Comparison of ENCODE assay signal across 8 mouse cellular contexts in the genomic region with DNA sequence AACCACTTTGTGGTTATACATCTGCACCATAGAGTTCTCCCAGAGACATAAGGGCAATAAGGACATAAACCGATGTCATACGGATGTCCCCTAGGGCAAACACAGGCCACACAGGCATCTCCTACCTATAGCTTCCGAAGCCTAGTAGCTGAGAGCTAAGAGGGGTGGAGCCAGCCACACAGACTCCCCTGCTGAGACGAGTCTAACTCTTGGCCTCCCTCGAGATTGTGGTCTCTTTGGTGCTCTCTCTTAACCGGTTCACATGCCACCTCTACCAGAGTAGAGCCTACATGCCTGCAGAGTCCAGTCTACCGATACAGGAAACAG. TPM values are rescaled to one million over a fixed set of nuclear protein-coding genes. Genes with fewer than 3 reads are reported as not detected.
DNase-seq lines count a peak whose midpoint lies in the region; ATAC-seq and TF ChIP-seq lines count a peak whose summit lies in the region.

No protein-coding gene starts in this region.

- no peak for TF ChIP-seq CTCF in lung, embryonic 14.5 days (IDR thresholded peaks at IDR 0.05; ENCODE audit: low read depth)
- no peak for TF ChIP-seq CTCF in olfactory bulb, adult 2 months (IDR thresholded peaks at IDR 0.05; ENCODE audit: insufficient read depth, low read depth, low read length)

- 0 out of 2 replicates have a peak, but pooled peaks cover 3% of the 10 kb centered on the region for H3K4me1 ChIP-seq in lung, embryonic 14.5 days (ENCODE audit: insufficient read depth)
- H3K4me1 ChIP-seq in embryonic facial prominence, embryonic 12.5 days: peaks cover 14% of the 10 kb centered on the region
- peaks cover 15% of the 10 kb centered on the region for H3K4me1 ChIP-seq in limb, embryonic 13.5 days
- peaks cover 7% of the 10 kb centered on the region for H3K4me1 ChIP-seq in olfactory bulb, adult 2 months (ENCODE audit: control insufficient read depth, insufficient read depth, low read length)

- TF ChIP-seq POLR2A in olfactory bulb, adult 2 months (IDR thresholded peaks at IDR 0.05; ENCODE audit: insufficient read depth, low read depth, low read length): no peak

- no peaks in the 10 kb centered on the region for H3K9me3 ChIP-seq in lung, embryonic 14.5 days (ENCODE audit: low read depth, low read length)
- no peaks in the 10 kb centered on the region for H3K9me3 ChIP-seq in embryonic facial prominence, embryonic 12.5 days
- H3K9me3 ChIP-seq in limb, embryonic 13.5 days: no peaks in the 10 kb centered on the region

- H3K4me3 ChIP-seq in lung, embryonic 14.5 days (ENCODE audit: low read depth, low read length): peak overlapping the region; percentile 80
- peak overlapping the region; percentile 67 for H3K4me3 ChIP-seq in embryonic facial prominence, embryonic 12.5 days
- H3K4me3 ChIP-seq in limb, embryonic 13.5 days: peak overlapping the region; percentile 82
- peak overlapping the region; percentile 74 for H3K4me3 ChIP-seq in olfactory bulb, adult 2 months (ENCODE audit: insufficient read depth, low read depth, low read length)

- H3K4me2 ChIP-seq in lung, embryonic 14.5 days: peak overlapping the region; percentile 98
- peak overlapping the region; percentile 87 for H3K4me2 ChIP-seq in embryonic facial prominence, embryonic 12.5 days (replicated peaks)
- peak overlapping the region; percentile 99 for H3K4me2 ChIP-seq in limb, embryonic 13.5 days (replicated peaks)

- no peak for DNase-seq in lung, embryonic 14.5 days
- no peak for DNase-seq in lung, postnatal 36 days
- no peak for DNase-seq in frontal cortex, postnatal 14 days (ENCODE audit: low spot score in 2 of 2)
- DNase-seq in layer of hippocampus, postnatal 36 days: no peak
- no peak for DNase-seq in B cell, adult 2 months

- peak overlapping the region; percentile 56; the same call in 1 of the 2 replicates for H3K9ac ChIP-seq in lung, embryonic 14.5 days
- H3K9ac ChIP-seq in embryonic facial prominence, embryonic 12.5 days: no peak overlapping the region
- peak overlapping the region; percentile 72 for H3K9ac ChIP-seq in limb, embryonic 13.5 days

- ATAC-seq in lung, embryonic 14.5 days (ENCODE audit: insufficient read depth): no peak
- no peak for ATAC-seq in embryonic facial prominence, embryonic 12.5 days (ENCODE audit: insufficient number of reproducible peaks, insufficient read depth, low FRiP score, low TSS enrichment)
- no peak for ATAC-seq in limb, embryonic 13.5 days (ENCODE audit: low FRiP score, low read depth)

- no peaks in the 10 kb centered on the region for H3K27me3 ChIP-seq in lung, embryonic 14.5 days (ENCODE audit: insufficient read depth, low read length)
- H3K27me3 ChIP-seq in embryonic facial prominence, embryonic 12.5 days: no peaks in the 10 kb centered on the region
- H3K27me3 ChIP-seq in limb, embryonic 13.5 days: no peaks in the 10 kb centered on the region

- H3K27ac ChIP-seq in lung, embryonic 14.5 days (ENCODE audit: low read depth): no peak overlapping the region
- H3K27ac ChIP-seq in embryonic facial prominence, embryonic 12.5 days: no peak overlapping the region
- H3K27ac ChIP-seq in limb, embryonic 13.5 days: no peak overlapping the region
- H3K27ac ChIP-seq in olfactory bulb, adult 2 months (ENCODE audit: insufficient read depth, low read depth, low read length): no peak overlapping the region

- no peaks in the 10 kb centered on the region for H3K36me3 ChIP-seq in lung, embryonic 14.5 days (ENCODE audit: insufficient read depth)
- H3K36me3 ChIP-seq in embryonic facial prominence, embryonic 12.5 days: no peaks in the 10 kb centered on the region
- H3K36me3 ChIP-seq in limb, embryonic 13.5 days: no peaks in the 10 kb centered on the region

- 12% methylated on average over 7 of the region's 7 CpGs for WGBS in lung, embryonic 14.5 days
- 13% methylated on average over 7 of the region's 7 CpGs for WGBS in embryonic facial prominence, embryonic 12.5 days
- 14% methylated on average over 7 of the region's 7 CpGs for WGBS in limb, embryonic 13.5 days
- WGBS in olfactory bulb, adult 2 months: 12% methylated on average over 7 of the region's 7 CpGs

RNA-seq across cellular contexts. Expression of gene Mcrip2, which starts 1.1 kb away (rescaled TPM):
- polyA plus RNA-seq in lung, embryonic 14.5 days (2014; fragmentation: Nextera tagmentation; extraction: Ambion mirVana): 17.7 and 17.9 TPM in 2 replicates
- 9.0 and 10.1 TPM in 2 replicates for polyA plus RNA-seq in embryonic facial prominence, embryonic 12.5 days (2016; fragmentation: Nextera tagmentation; extraction: Ambion mirVana)
- polyA plus RNA-seq in limb, embryonic 13.5 days (2015; fragmentation: Nextera tagmentation; extraction: Ambion mirVana): 9.8 and 12.2 TPM in 2 replicates
- not detected in 2 replicates for polyA plus RNA-seq in olfactory bulb, adult 2 months (2012; ENCODE audit: insufficient read depth, insufficient read length, low replicate concordance, missing spikeins)
- total RNA-seq in layer of hippocampus, postnatal 36 days (2021): 10 to 100 TPM; 25.4 to 28.9 TPM

RNA-seq across cellular contexts. Expression of gene Wdr90, which starts 6.2 kb away (rescaled TPM):
- 29.9 and 34.1 TPM in 2 replicates for polyA plus RNA-seq in lung, embryonic 14.5 days (2014; fragmentation: Nextera tagmentation; extraction: Ambion mirVana)
- polyA plus RNA-seq in embryonic facial prominence, embryonic 12.5 days (2016; fragmentation: Nextera tagmentation; extraction: Ambion mirVana): 36.3 and 42.0 TPM in 2 replicates
- polyA plus RNA-seq in limb, embryonic 13.5 days (2015; fragmentation: Nextera tagmentation; extraction: Ambion mirVana): 24.9 and 26.2 TPM in 2 replicates
- polyA plus RNA-seq in olfactory bulb, adult 2 months (2012; ENCODE audit: insufficient read depth, insufficient read length, low replicate concordance, missing spikeins): not detected in 2 replicates
- total RNA-seq in layer of hippocampus, postnatal 36 days (2021): 10 to 100 TPM; 19.2 to 26.2 TPM

RNA-seq across cellular contexts. Expression of gene Mettl26, which starts 7.4 kb away (rescaled TPM):
- 44.6 and 45.7 TPM in 2 replicates for polyA plus RNA-seq in lung, embryonic 14.5 days (2014; fragmentation: Nextera tagmentation; extraction: Ambion mirVana)
- 56.8 and 57.0 TPM in 2 replicates for polyA plus RNA-seq in embryonic facial prominence, embryonic 12.5 days (2016; fragmentation: Nextera tagmentation; extraction: Ambion mirVana)
- 56.1 and 56.2 TPM in 2 replicates for polyA plus RNA-seq in limb, embryonic 13.5 days (2015; fragmentation: Nextera tagmentation; extraction: Ambion mirVana)
- polyA plus RNA-seq in olfactory bulb, adult 2 months (2012; ENCODE audit: insufficient read depth, insufficient read length, low replicate concordance, missing spikeins): not detected in 2 replicates
- total RNA-seq in layer of hippocampus, postnatal 36 days (2021): 10 to 100 TPM; 36.3 to 37.7 TPM

RNA-seq across cellular contexts. Expression of gene Wfikkn1, which starts 13.2 kb away (rescaled TPM):
- 0.57 and 0.87 TPM in 2 replicates for polyA plus RNA-seq in lung, embryonic 14.5 days (2014; fragmentation: Nextera tagmentation; extraction: Ambion mirVana)
- 0.45 and 0.62 TPM in 2 replicates for polyA plus RNA-seq in embryonic facial prominence, embryonic 12.5 days (2016; fragmentation: Nextera tagmentation; extraction: Ambion mirVana)
- polyA plus RNA-seq in limb, embryonic 13.5 days (2015; fragmentation: Nextera tagmentation; extraction: Ambion mirVana): 0.41 and 0.57 TPM in 2 replicates
- polyA plus RNA-seq in olfactory bulb, adult 2 months (2012; ENCODE audit: insufficient read depth, insufficient read length, low replicate concordance, missing spikeins): not detected in 2 replicates
- total RNA-seq in layer of hippocampus, postnatal 36 days (2021): 1 to 10 TPM; 1.8 to 2.4 TPM

RNA-seq across cellular contexts. Expression of gene Rhot2, which starts 22.8 kb away (rescaled TPM):
- polyA plus RNA-seq in lung, embryonic 14.5 days (2014; fragmentation: Nextera tagmentation; extraction: Ambion mirVana): 10.8 and 11.0 TPM in 2 replicates
- polyA plus RNA-seq in embryonic facial prominence, embryonic 12.5 days (2016; fragmentation: Nextera tagmentation; extraction: Ambion mirVana): 23.0 and 26.9 TPM in 2 replicates
- polyA plus RNA-seq in limb, embryonic 13.5 days (2015; fragmentation: Nextera tagmentation; extraction: Ambion mirVana): 25.7 and 26.8 TPM in 2 replicates
- not detected in 2 replicates for polyA plus RNA-seq in olfactory bulb, adult 2 months (2012; ENCODE audit: insufficient read depth, insufficient read length, low replicate concordance, missing spikeins)
- total RNA-seq in layer of hippocampus, postnatal 36 days (2021): 100 to 1,000 TPM; 102 to 103 TPM

Comparison
In these comparisons a context has a peak if more than half of its experiments do, and no peak if none do; other contexts are left out.
1. RNA of gene Mcrip2, which starts 1.1 kb away (polyA plus RNA-seq): 17.7 to 17.9 TPM in lung, embryonic 14.5 days, 9.8 to 12.2 TPM in limb, embryonic 13.5 days and 9.0 to 10.1 TPM in embryonic facial prominence, embryonic 12.5 days; not detected in olfactory bulb, adult 2 months; every median in the first group is over 10 times any median in the second.
2. RNA of gene Wdr90, which starts 6.2 kb away (polyA plus RNA-seq): 36.3 to 42.0 TPM in embryonic facial prominence, embryonic 12.5 days, 29.9 to 34.1 TPM in lung, embryonic 14.5 days and 24.9 to 26.2 TPM in limb, embryonic 13.5 days; not detected in olfactory bulb, adult 2 months; every median in the first group is over 10 times any median in the second.
3. Peak in every context shown above with its lines, with median percentiles within 50 percentile points of each other: H3K4me2 ChIP-seq and H3K4me3 ChIP-seq.